In the genomic region with DNA sequence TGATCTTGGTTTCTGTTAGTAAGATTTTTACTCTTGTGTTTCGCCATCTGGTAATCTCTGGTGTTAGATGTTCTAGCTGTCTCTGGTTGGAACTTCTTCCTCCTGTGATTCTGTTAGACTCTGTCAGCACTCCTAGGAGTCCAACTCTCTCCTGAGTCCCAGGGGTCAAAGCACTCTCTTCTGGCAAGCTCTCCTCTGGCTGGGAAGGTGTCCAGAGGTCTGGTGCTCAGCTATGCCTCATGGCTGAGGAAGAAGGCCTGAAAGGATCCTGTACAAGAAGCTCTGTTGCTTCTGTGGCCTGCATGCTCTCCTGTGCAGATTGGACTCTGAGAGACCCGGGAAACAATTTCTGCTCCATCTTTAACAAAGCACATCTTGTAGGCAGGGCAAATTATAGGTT, we compare ENCODE assay signal across 26 mouse cellular contexts.
DNase-seq lines count a peak whose midpoint lies in the region; ATAC-seq and TF ChIP-seq lines count a peak whose summit lies in the region.
"Had no signal": no experiment of that assay in that cellular context is flagged by ENCODE, and none has a peak within 500 bp of the region (broad histone marks: within the 10 kb centered on the region; RNA-seq: fewer than 3 reads in every experiment).

No protein-coding gene starts in this region.

- no peak overlapping the region for H3K4me2 ChIP-seq in kidney, embryonic 14.5 days (replicated peaks; ENCODE audit: low read depth, low read length)
- H3K4me2 ChIP-seq: forebrain, embryonic 13.5 days; heart, embryonic 12.5 days; limb, embryonic 15.5 days; liver, embryonic 13.5 days; midbrain, embryonic 13.5 days; stomach, embryonic 15.5 days had no signal

- no peaks in the 10 kb centered on the region for H3K36me3 ChIP-seq in kidney, embryonic 14.5 days (ENCODE audit: control insufficient read depth, insufficient read depth, low read length)
- H3K36me3 ChIP-seq: heart, embryonic 12.5 days; hindbrain, embryonic 10.5 days; limb, embryonic 10.5 days; limb, embryonic 15.5 days; liver, embryonic 13.5 days; midbrain, embryonic 13.5 days; stomach, embryonic 15.5 days had no signal

- WGBS in kidney, embryonic 14.5 days: 92% methylated on average over 2 of the region's 2 CpGs
- 60% methylated on average over 2 of the region's 2 CpGs for WGBS in olfactory bulb, adult 2 months

- H3K27me3 ChIP-seq in kidney, embryonic 14.5 days (ENCODE audit: control insufficient read depth, insufficient read depth, low read length): no peaks in the 10 kb centered on the region
- H3K27me3 ChIP-seq: forebrain, embryonic 13.5 days; heart, embryonic 12.5 days; limb, embryonic 15.5 days; liver, embryonic 13.5 days; midbrain, embryonic 13.5 days; stomach, embryonic 15.5 days had no signal

- peak; percentile 5 for DNase-seq in gastrocnemius, postnatal 10 days
- DNase-seq in gastrocnemius, postnatal 25 days: no peak
- peak; percentile 40 for DNase-seq in kidney, adult 18-20 months
- DNase-seq in kidney, postnatal 14 days: peak; percentile 2
- DNase-seq in frontal cortex, postnatal 14 days (ENCODE audit: low spot score in 2 of 2): no peak
- DNase-seq: adrenal gland, adult 2 months; cerebellum, adult 8-10 months; cerebellum, postnatal 36 days; layer of hippocampus, adult 9-11 months; liver, embryonic 13.5 days; lung, adult 2 months; lung, postnatal 10 days; retina, postnatal 1 day; right cerebral cortex, postnatal 14 days had no signal

- TF ChIP-seq POLR2A in olfactory bulb, adult 2 months (IDR thresholded peaks at IDR 0.05; ENCODE audit: insufficient read depth, low read depth, low read length): no peak

- no peak for TF ChIP-seq CTCF in olfactory bulb, adult 2 months (IDR thresholded peaks at IDR 0.05; ENCODE audit: insufficient read depth, low read depth, low read length)

- no peaks in the 10 kb centered on the region for H3K9me3 ChIP-seq in kidney, embryonic 14.5 days (ENCODE audit: control insufficient read depth, low read length)
- H3K9me3 ChIP-seq: forebrain, embryonic 13.5 days; heart, embryonic 12.5 days; hindbrain, embryonic 10.5 days; limb, embryonic 10.5 days; limb, embryonic 15.5 days; liver, embryonic 13.5 days; midbrain, embryonic 13.5 days; stomach, embryonic 15.5 days had no signal

- no peak overlapping the region for H3K4me3 ChIP-seq in kidney, embryonic 14.5 days (ENCODE audit: low read length)
- H3K4me3 ChIP-seq in olfactory bulb, adult 2 months (ENCODE audit: insufficient read depth, low read depth, low read length): no peak overlapping the region
- H3K4me3 ChIP-seq: forebrain, embryonic 13.5 days; heart, embryonic 12.5 days; hindbrain, embryonic 10.5 days; limb, embryonic 10.5 days; limb, embryonic 15.5 days; liver, embryonic 13.5 days; midbrain, embryonic 13.5 days; stomach, embryonic 15.5 days had no signal

- H3K27ac ChIP-seq in kidney, embryonic 14.5 days (ENCODE audit: low read depth, low read length): no peak overlapping the region
- H3K27ac ChIP-seq in olfactory bulb, adult 2 months (ENCODE audit: insufficient read depth, low read depth, low read length): peak overlapping the region; percentile 40; the same call in 1 of the 2 replicates
- H3K27ac ChIP-seq: forebrain, embryonic 13.5 days; hindbrain, embryonic 10.5 days; limb, embryonic 10.5 days; limb, embryonic 15.5 days; liver, embryonic 13.5 days; macrophage; midbrain, embryonic 13.5 days; stomach, embryonic 15.5 days had no signal

- ATAC-seq in kidney, embryonic 14.5 days (ENCODE audit: low FRiP score, low TSS enrichment): no peak
- ATAC-seq: CD4-positive, CD25-positive, alpha-beta regulatory T cell, adult 4 months; forebrain, embryonic 13.5 days; hindbrain, embryonic 16.5 days; midbrain, embryonic 13.5 days had no signal

- no peak overlapping the region for H3K9ac ChIP-seq in kidney, embryonic 14.5 days (ENCODE audit: low read depth, low read length)
- H3K9ac ChIP-seq: forebrain, embryonic 13.5 days; heart, embryonic 12.5 days; limb, embryonic 15.5 days; liver, embryonic 13.5 days; midbrain, embryonic 13.5 days; stomach, embryonic 15.5 days had no signal

- H3K4me1 ChIP-seq in kidney, embryonic 14.5 days (ENCODE audit: control insufficient read depth, insufficient read depth, low read length): no peaks in the 10 kb centered on the region
- H3K4me1 ChIP-seq in olfactory bulb, adult 2 months (ENCODE audit: control insufficient read depth, insufficient read depth, low read length): peaks cover 3% of the 10 kb centered on the region
- H3K4me1 ChIP-seq: forebrain, embryonic 13.5 days; heart, embryonic 12.5 days; hindbrain, embryonic 10.5 days; limb, embryonic 10.5 days; limb, embryonic 15.5 days; liver, embryonic 13.5 days; midbrain, embryonic 13.5 days; stomach, embryonic 15.5 days had no signal

Comparison
In these comparisons a context has a peak if more than half of its experiments do, and no peak if none do; other contexts are left out.
1. DNase-seq: peak in gastrocnemius, postnatal 10 days (single experiment), kidney, adult 18-20 months (single experiment) and kidney, postnatal 14 days (single experiment); none in gastrocnemius, postnatal 25 days (single experiment) and frontal cortex, postnatal 14 days (0 of 2).